Mouse (Mus musculus): Measurements from ENCODE around the gene Gm44503. TPM values are rescaled to one million over a fixed set of nuclear protein-coding genes. Genes with fewer than 3 reads are reported as not detected.
A peak's percentile ranks its signal among the peaks of the same experiment; 100 is the strongest.

Gm44503 gene
- total RNA-seq, 2 experiments from 2014 or later: not detected

GRCm38 (mm10) chr9:73045204-73045603 lies 86.6 kb downstream of the Gm44503 start:
- Histone ChIP-seq H3K27ac (peak overlapping the region; percentile 85), H3K4me3 (peak overlapping the region; percentile 66)
- no peak for TF ChIP-seq CTCF (conservative IDR thresholded peaks at IDR 0.05)
- DNase-seq (ENCODE audit: low spot score in 2 of 2): no peak

- Histone ChIP-seq H3K27ac (peak overlapping the region; percentile 85), H3K4me3 (peak overlapping the region; percentile 66)
- no peak for DNase-seq (ENCODE audit: low spot score in 2 of 2)
- TF ChIP-seq CTCF (conservative IDR thresholded peaks at IDR 0.05): no peak
Measured at GRCm38 (mm10) chr9:73045711-73046110, 87.1 kb downstream of the Gm44503 start.

GRCm38 (mm10) chr9:73047906-73048305 lies 89.3 kb downstream of the Gm44503 start:
- TF ChIP-seq CTCF (conservative IDR thresholded peaks at IDR 0.05): no peak
- no peak overlapping the region for H3K27ac ChIP-seq
- H3K4me3 ChIP-seq: no peak overlapping the region
- no peak for DNase-seq (ENCODE audit: low spot score in 2 of 2)

- Histone ChIP-seq H3K27ac (no peak overlapping the region), H3K4me3 (no peak overlapping the region)
- DNase-seq (ENCODE audit: low spot score in 2 of 2): no peak
Measured at GRCm38 (mm10) chr9:73048927-73049326, 90.3 kb downstream of the Gm44503 start.

GRCm38 (mm10) chr9:73049833-73050232 lies 91.2 kb downstream of the Gm44503 start:
- Histone ChIP-seq H3K27ac (peak overlapping the region; percentile 73; the same call in 1 of the 2 replicates), H3K4me3 (no peak overlapping the region)
- TF ChIP-seq CTCF (conservative IDR thresholded peaks at IDR 0.05): no peak
- DNase-seq (ENCODE audit: low spot score in 2 of 2): no peak

More at GRCm38 (mm10) chr9:73048927-73049326, 90.3 kb downstream of the Gm44503 start:
- TF ChIP-seq CTCF (conservative IDR thresholded peaks at IDR 0.05): no peak

GRCm38 (mm10) chr9:73050606-73051005 lies 92.0 kb downstream of the Gm44503 start:
- Histone ChIP-seq H3K27ac (peak overlapping the region; percentile 73), H3K4me3 (no peak overlapping the region)
- no peak for TF ChIP-seq CTCF (conservative IDR thresholded peaks at IDR 0.05)
- DNase-seq (ENCODE audit: low spot score in 2 of 2): peak in 1 of 2 experiments; percentile 34

- H3K4me3 ChIP-seq: no peak overlapping the region
- no peak for TF ChIP-seq CTCF (conservative IDR thresholded peaks at IDR 0.05)
- H3K27ac ChIP-seq: no peak overlapping the region
- DNase-seq (ENCODE audit: low spot score in 2 of 2): no peak
Measured at GRCm38 (mm10) chr9:73055441-73055911, 96.8 kb downstream of the Gm44503 start.

- Histone ChIP-seq H3K27ac (no peak overlapping the region), H3K4me3 (no peak overlapping the region)
- DNase-seq (ENCODE audit: low spot score in 2 of 2): no peak
- no peak for TF ChIP-seq CTCF (conservative IDR thresholded peaks at IDR 0.05)
Measured at GRCm38 (mm10) chr9:73059224-73059623, 100.6 kb downstream of the Gm44503 start.

- no peak overlapping the region for H3K27ac ChIP-seq
- no peak for TF ChIP-seq CTCF (conservative IDR thresholded peaks at IDR 0.05)
Measured at GRCm38 (mm10) chr9:73063621-73064290, 105.1 kb downstream of the Gm44503 start.

More at GRCm38 (mm10) chr9:73063621-73064290, 105.1 kb downstream of the Gm44503 start:
- DNase-seq (ENCODE audit: low spot score in 2 of 2): no peak
- H3K4me3 ChIP-seq: no peak overlapping the region

Small RNA genes lying within 50 kb of the gene (microRNA-seq; reads per million reads assigned to microRNA genes)
- 0 reads per million in 2 experiments for gene Gm27353

Other genes starting within 250 kb of the Gm44503 start
- gene Prtg, start 152.0 kb upstream of the Gm44503 start, total RNA-seq (2021): 1 to 10 TPM; 3.2 to 3.3 TPM
- 10 to 100 TPM; 30.9 to 32.9 TPM for gene Pygo1, start 33.2 kb upstream of the Gm44503 start, total RNA-seq (2021)
- gene Dyx1c1, start 67 bp upstream of the Gm44503 start, total RNA-seq (2021): 1 to 10 TPM; 2.5 to 3.8 TPM
- gene Ccpg1os, start 26.5 kb downstream of the Gm44503 start, total RNA-seq (2021): 10 to 100 TPM in 1 of 2 experiments, 1 to 10 TPM in 1; 9.3 to 11.0 TPM
- gene Ccpg1, start 26.6 kb downstream of the Gm44503 start, total RNA-seq (2021): 100 to 1,000 TPM; 149 to 152 TPM
- gene Pigb, start 81.5 kb downstream of the Gm44503 start, total RNA-seq (2021): 10 to 100 TPM; 16.8 to 17.7 TPM
- 10 to 100 TPM; 14.5 to 17.3 TPM for gene Rab27a, start 86.0 kb downstream of the Gm44503 start, total RNA-seq (2021)
- 1 to 10 TPM; 3.8 to 5.4 TPM for gene Khdc3, start 143.0 kb downstream of the Gm44503 start, total RNA-seq (2021)
- gene Gm20509, start 143.6 kb downstream of the Gm44503 start, total RNA-seq (2021): under 1 TPM in 1 of 2 experiments, not detected in 1; 0.91 TPM
- 10 to 100 TPM; 63.2 to 66.6 TPM for gene Rsl24d1, start 154.6 kb downstream of the Gm44503 start, total RNA-seq (2021)

Data from layer of hippocampus, adult 2 months (tissue).